Mouse (Mus musculus) forebrain, embryonic 10.5 days (tissue): Measurements from ENCODE around the gene Crygn. TPM values are rescaled to one million over a fixed set of nuclear protein-coding genes. Genes with fewer than 3 reads are reported as not detected.

Experiments used
- DNase-seq: peaks from one replicate; pipeline ENCODE4 v3.0.0-alpha.2; 2017; ENCODE audit warnings: low spot score; ENCODE audit errors: extremely low spot score
- H3K27ac ChIP-seq: fragments of 300-500 bp; sonication (generic); 2 replicates; pipeline ENCODE4 v1.5.1; 2016; ENCODE audit warnings: mild to moderate bottlenecking
- H3K27me3 ChIP-seq: fragments of 300-500 bp; sonication (generic); 2 replicates; pipeline ENCODE4 v1.6.1; 2016; ENCODE audit warnings: mild to moderate bottlenecking; ENCODE audit not compliant: poor library complexity, severe bottlenecking
- H3K36me3 ChIP-seq: fragments of 300-500 bp; sonication (generic); replicated peaks from 2 replicates; pipeline ENCODE4 v1.6.1; 2016; ENCODE audit warnings: mild to moderate bottlenecking, moderate library complexity
- H3K4me1 ChIP-seq: fragments of 300-500 bp; sonication (generic); 2 replicates; pipeline ENCODE4 v1.6.1; 2016
- H3K4me3 ChIP-seq: fragments of 300-500 bp; sonication (generic); 2 replicates; pipeline ENCODE4 v1.5.1; 2016; ENCODE audit warnings: mild to moderate bottlenecking, moderate library complexity
- H3K9me3 ChIP-seq: fragments of 300-500 bp; sonication (generic); 2 replicates; pipeline ENCODE4 v1.6.1; 2016; ENCODE audit warnings: mild to moderate bottlenecking, moderate library complexity
- WGBS: fragments of 180-500 bp; shearing (Covaris S2); methylation state at CpG from one replicate; pipeline ENCODE4 v1.1.7; 2016; 5-methylcytosine and 5-hydroxymethylcytosine counted together
- polyA plus RNA-seq: library from polyadenylated mRNA; unstranded; fragments of >200 nt; fragmentation: Nextera tagmentation; extraction: Ambion mirVana; gene quantifications from 2 replicates; pipeline ENCODE4 v1.2.1, GENCODE M21; 2016

Crygn gene
- 0.72 and 0.81 TPM in 2 replicates for polyA plus RNA-seq

DNA sequence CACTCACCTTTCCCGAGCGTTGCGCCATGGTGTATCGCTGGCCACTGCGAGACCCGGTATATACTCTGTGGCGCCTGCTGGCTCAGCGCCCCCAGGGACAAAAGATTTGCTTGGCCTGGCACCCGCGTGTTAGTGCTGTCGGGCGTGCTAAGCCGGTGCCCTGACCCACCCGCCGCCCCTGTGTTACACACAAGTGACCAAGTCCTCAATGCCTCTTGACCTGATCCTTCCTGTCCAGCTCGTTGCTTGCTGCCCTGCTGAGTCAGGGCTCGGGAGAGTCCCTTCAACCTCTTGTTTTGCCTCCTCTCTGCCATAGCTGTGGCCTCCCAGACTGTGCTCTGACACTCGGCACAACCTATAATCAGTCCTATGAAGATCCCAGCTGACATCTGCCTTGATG is at the start of gene Crygn:
TSS of gene Crygn (minus strand) at position 193 of the 400 bp plus-strand sequence.
- WGBS = 33% methylated on average over 18 of the region's 18 CpGs
- H3K4me1 ChIP-seq = peaks cover 15% of the 10 kb centered on the region
- no peaks in the 10 kb centered on the region for H3K9me3 ChIP-seq
- no peak within 1 kb of the TSS for H3K4me3 ChIP-seq
- H3K27ac ChIP-seq = no peak within 1 kb of the TSS; the same call in 1 of the 2 replicates
- no peak for DNase-seq
- H3K36me3 ChIP-seq = no peaks in the 10 kb centered on the region
- H3K27me3 ChIP-seq = peaks cover 18% of the 10 kb centered on the region

GRCm38 (mm10) chr5:24805222-24805621 is 47.4 kb upstream of the Crygn start:
- H3K27me3 ChIP-seq = no peaks in the 10 kb centered on the region
- no peaks in the 10 kb centered on the region for H3K9me3 ChIP-seq
- no peak overlapping the region for H3K27ac ChIP-seq
- H3K36me3 ChIP-seq = peaks cover 84% of the 10 kb centered on the region
- H3K4me1 ChIP-seq = no peaks in the 10 kb centered on the region
- no peak overlapping the region for H3K4me3 ChIP-seq
- DNase-seq = no peak
- WGBS = 87% methylated on average over 6 of the region's 6 CpGs

- H3K27me3 ChIP-seq = no peaks in the 10 kb centered on the region
- H3K4me1 ChIP-seq = no peaks in the 10 kb centered on the region
- H3K36me3 ChIP-seq = peaks cover 79% of the 10 kb centered on the region
- no peak for DNase-seq
- no peak overlapping the region for H3K4me3 ChIP-seq
- WGBS = 93% methylated on average over 8 of the region's 8 CpGs
- no peaks in the 10 kb centered on the region for H3K9me3 ChIP-seq
- H3K27ac ChIP-seq = no peak overlapping the region
These were observed 46.9 kb upstream of the Crygn start for GRCm38 (mm10) chr5:24804661-24805060.

GRCm38 (mm10) chr5:24801841-24802624 is 44.2 kb upstream of the Crygn start:
- Histone ChIP-seq H3K27ac (no peak overlapping the region), H3K36me3 (peaks cover 54% of the 10 kb centered on the region), H3K4me3 (no peak overlapping the region), H3K9me3 (no peaks in the 10 kb centered on the region), H3K4me1 (no peaks in the 10 kb centered on the region), H3K27me3 (no peaks in the 10 kb centered on the region)
- WGBS = 87% methylated on average over 6 of the region's 6 CpGs
- no peak for DNase-seq

DNA sequence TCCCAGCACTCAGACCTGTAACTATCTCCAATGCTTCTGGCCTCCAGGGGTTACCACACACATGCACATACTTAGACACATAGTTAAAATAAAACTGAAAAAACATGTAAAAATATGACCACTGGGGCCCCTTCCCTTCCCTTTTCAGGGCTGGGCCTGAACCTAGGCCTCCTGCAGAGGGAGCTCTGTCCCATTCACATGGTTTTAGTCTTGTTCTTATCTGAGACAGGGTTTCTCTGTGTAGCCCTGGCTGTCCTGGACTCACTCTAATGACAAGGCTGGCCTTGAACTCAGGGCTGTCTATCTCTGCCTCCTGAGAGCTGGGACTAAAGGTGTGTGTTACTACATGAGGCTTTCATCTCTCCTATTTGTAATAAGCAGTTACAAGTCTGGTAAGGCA is 42.6 kb upstream of the Crygn start:
- Histone ChIP-seq H3K9me3 (no peaks in the 10 kb centered on the region), H3K27ac (no peak overlapping the region), H3K4me1 (no peaks in the 10 kb centered on the region), H3K27me3 (no peaks in the 10 kb centered on the region), H3K36me3 (peaks cover 38% of the 10 kb centered on the region), H3K4me3 (no peak overlapping the region)
- DNase-seq = no peak

DNA sequence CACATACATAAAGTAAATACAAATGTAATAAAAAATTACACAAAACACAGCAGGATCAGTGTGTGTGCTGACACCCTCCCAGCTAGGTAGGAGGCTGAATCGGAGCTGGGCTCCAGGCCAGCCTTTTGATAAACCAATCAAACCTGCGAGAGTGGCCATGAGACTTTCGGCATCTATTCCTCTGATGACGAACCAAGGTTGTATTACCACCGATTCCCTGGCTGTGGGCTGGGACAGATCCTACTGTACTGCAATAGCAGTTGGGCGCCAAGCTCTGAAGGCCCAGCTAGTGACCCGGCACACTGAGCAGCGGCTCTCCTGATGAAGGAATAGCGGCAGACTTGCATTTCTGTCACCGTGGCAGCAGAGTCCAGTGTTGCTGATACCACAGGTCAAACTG is 40.8 kb upstream of the Crygn start:
- H3K4me1 ChIP-seq = no peaks in the 10 kb centered on the region
- H3K4me3 ChIP-seq = no peak overlapping the region
- no peaks in the 10 kb centered on the region for H3K9me3 ChIP-seq
- no peaks in the 10 kb centered on the region for H3K27me3 ChIP-seq
- H3K36me3 ChIP-seq = peaks cover 20% of the 10 kb centered on the region
- no peak overlapping the region for H3K27ac ChIP-seq
- WGBS = 86% methylated on average over 10 of the region's 10 CpGs
- no peak for DNase-seq

DNA sequence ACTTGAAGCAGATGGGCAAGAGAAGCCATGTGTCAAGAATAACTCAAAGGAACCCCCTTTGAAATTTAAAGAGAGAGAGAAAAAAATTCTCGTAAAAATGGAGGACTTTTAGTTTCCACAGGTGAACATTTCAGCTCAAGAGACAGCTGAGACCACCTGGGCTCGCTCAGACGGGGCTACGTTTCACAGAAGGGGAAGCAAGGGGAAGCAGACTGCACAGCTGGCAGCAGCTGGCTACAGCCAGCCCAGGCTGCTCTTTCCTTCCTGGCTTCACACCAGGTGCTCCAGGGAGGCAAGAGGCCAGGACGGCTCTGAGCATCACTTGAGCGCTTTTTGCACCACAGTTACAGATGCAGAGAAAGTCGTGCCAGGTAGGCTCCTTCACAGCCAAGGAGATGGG is 40.0 kb upstream of the Crygn start:
- no peak for DNase-seq
- WGBS = 71% methylated on average over 7 of the region's 7 CpGs
- no peak overlapping the region for H3K27ac ChIP-seq
- no peak overlapping the region for H3K4me3 ChIP-seq
- H3K27me3 ChIP-seq = no peaks in the 10 kb centered on the region
- H3K36me3 ChIP-seq = peaks cover 12% of the 10 kb centered on the region
- no peaks in the 10 kb centered on the region for H3K4me1 ChIP-seq
- no peaks in the 10 kb centered on the region for H3K9me3 ChIP-seq

DNA sequence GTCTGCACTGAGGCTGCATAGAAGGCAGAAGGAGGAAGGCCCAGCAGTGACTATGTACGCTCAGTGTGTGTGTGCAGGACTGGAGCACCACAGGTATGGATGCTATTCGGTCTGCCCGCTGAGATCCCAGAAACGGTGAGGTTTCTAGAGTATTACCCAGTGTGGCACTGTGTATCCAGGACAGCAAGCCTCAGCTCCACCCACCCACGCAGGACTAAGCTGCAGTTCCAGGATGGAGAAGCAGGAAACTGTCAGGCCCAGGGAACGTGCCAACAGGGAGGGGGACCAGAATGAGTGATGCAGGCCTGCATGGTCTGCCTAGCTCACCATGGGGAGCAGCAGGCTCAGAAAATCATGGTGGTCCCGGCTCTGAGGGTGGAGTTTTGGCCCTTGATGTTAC is 35.2 kb upstream of the Crygn start:
- DNase-seq = no peak
- no peaks in the 10 kb centered on the region for H3K27me3 ChIP-seq
- no peaks in the 10 kb centered on the region for H3K4me1 ChIP-seq
- no peak overlapping the region for H3K27ac ChIP-seq
- H3K36me3 ChIP-seq = no peaks in the 10 kb centered on the region
- H3K9me3 ChIP-seq = no peaks in the 10 kb centered on the region
- WGBS = 72% methylated on average over 7 of the region's 7 CpGs
- H3K4me3 ChIP-seq = no peak overlapping the region

DNA sequence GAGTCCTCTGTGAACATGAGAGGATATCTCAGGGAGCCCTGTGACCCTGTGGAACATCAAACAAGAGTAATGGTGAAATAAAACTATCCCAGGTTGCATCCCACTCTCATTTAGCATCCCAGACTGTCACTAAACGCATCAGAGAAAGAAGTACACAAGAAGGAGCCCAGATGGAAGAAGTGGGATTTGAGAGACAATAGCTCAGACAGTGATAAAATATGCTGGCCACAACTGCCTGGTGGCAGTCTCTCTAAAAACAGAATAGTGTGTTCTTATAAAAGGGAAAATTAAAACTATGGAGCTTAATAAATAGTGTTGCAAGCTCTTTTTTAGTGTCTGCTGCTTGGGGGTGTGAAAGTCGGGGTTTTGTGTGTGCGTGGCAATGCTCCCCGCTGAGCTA is 25.1 kb upstream of the Crygn start:
- Histone ChIP-seq H3K27me3 (peaks cover 21% of the 10 kb centered on the region), H3K4me1 (peaks cover 16% of the 10 kb centered on the region), H3K27ac (no peak overlapping the region), H3K36me3 (no peaks in the 10 kb centered on the region), H3K9me3 (peaks cover 13% of the 10 kb centered on the region), H3K4me3 (no peak overlapping the region)
- 84% methylated on average over 4 of the region's 4 CpGs for WGBS
- DNase-seq = no peak

- Histone ChIP-seq H3K27ac (no peak overlapping the region), H3K4me3 (no peak overlapping the region), H3K4me1 (peaks cover 17% of the 10 kb centered on the region), H3K36me3 (no peaks in the 10 kb centered on the region), H3K9me3 (peaks cover 13% of the 10 kb centered on the region), H3K27me3 (peaks cover 26% of the 10 kb centered on the region)
- DNase-seq = no peak
- WGBS = 18% methylated on average over 5 of the region's 5 CpGs
These were observed 23.2 kb upstream of the Crygn start for GRCm38 (mm10) chr5:24781048-24781447.

GRCm38 (mm10) chr5:24779881-24780512 is 22.2 kb upstream of the Crygn start:
- no peak overlapping the region for H3K27ac ChIP-seq
- peaks cover 9% of the 10 kb centered on the region; the same call in 1 of the 2 replicates for H3K9me3 ChIP-seq
- no peak for DNase-seq
- H3K4me1 ChIP-seq = peaks cover 17% of the 10 kb centered on the region
- H3K4me3 ChIP-seq = no peak overlapping the region; the same call in 1 of the 2 replicates
- 51% methylated on average over 15 of the region's 15 CpGs for WGBS
- H3K36me3 ChIP-seq = no peaks in the 10 kb centered on the region
- peaks cover 26% of the 10 kb centered on the region for H3K27me3 ChIP-seq

DNA sequence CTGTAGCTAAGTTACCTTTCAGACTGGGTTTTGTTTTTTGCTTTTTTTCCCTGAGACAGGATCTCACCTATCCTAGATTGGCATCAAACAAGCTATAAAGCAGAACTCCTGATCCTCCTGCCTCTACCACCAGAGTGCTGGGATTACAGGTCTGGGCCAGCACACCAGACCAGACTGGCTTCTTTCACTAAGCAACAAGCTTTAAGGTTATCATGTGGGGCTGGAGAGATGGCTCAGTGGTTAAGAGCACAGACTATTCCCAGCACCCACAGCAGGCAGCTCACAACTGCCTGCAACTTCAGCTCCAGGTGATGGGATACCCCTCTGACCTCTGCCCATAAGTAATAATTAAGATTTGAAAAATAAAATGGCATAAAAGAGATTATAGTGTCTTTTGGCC is 21.5 kb upstream of the Crygn start:
- Histone ChIP-seq H3K9me3 (peaks cover 10% of the 10 kb centered on the region; the same call in 1 of the 2 replicates), H3K4me1 (peaks cover 17% of the 10 kb centered on the region), H3K4me3 (no peak overlapping the region), H3K27me3 (peaks cover 26% of the 10 kb centered on the region), H3K27ac (no peak overlapping the region), H3K36me3 (no peaks in the 10 kb centered on the region)
- DNase-seq = no peak

GRCm38 (mm10) chr5:24778843-24779140 is 21.0 kb upstream of the Crygn start:
- Histone ChIP-seq H3K9me3 (peaks cover 11% of the 10 kb centered on the region; the same call in 1 of the 2 replicates), H3K4me3 (peak overlapping the region; percentile 33), H3K4me1 (peaks cover 17% of the 10 kb centered on the region), H3K27ac (peak overlapping the region; percentile 53; the same call in 1 of the 2 replicates), H3K36me3 (no peaks in the 10 kb centered on the region), H3K27me3 (peaks cover 26% of the 10 kb centered on the region)
- DNase-seq = no peak
- WGBS = 40% methylated on average over 13 of the region's 13 CpGs
